Mouse (Mus musculus): ENCODE data around the gene Gdpd3. TPM values are rescaled to one million over a fixed set of nuclear protein-coding genes. Genes with fewer than 3 reads are reported as not detected.
"Not testable (repeated sequence)": the region's sequence is repeated elsewhere in the genome, so short reads cannot be mapped to it uniquely, and the experiment has no call there.

The Gdpd3 gene
- total RNA-seq, 2 experiments from 2014 or later, result 3.1 to 7.0 TPM

GRCm38 (mm10) chr7:126765540-126765939 is 594 bp upstream of the Gdpd3 start:
- no peak for DNase-seq (ENCODE audit: low spot score in 2 of 2)
- no peak for TF ChIP-seq CTCF (conservative IDR thresholded peaks at IDR 0.05)
- Histone ChIP-seq H3K4me3 (no peak overlapping the region), H3K27ac (no peak overlapping the region)

GRCm38 (mm10) chr7:126767001-126767400 is 867 bp downstream of the Gdpd3 start:
- Histone ChIP-seq H3K4me3 (no peak overlapping the region), H3K27ac (no peak overlapping the region)
- no peak for DNase-seq (ENCODE audit: low spot score in 2 of 2)
- no peak for TF ChIP-seq CTCF (conservative IDR thresholded peaks at IDR 0.05)

- Histone ChIP-seq H3K27ac (no peak overlapping the region), H3K4me3 (no peak overlapping the region)
- TF ChIP-seq CTCF (conservative IDR thresholded peaks at IDR 0.05), result no peak
- no peak for DNase-seq (ENCODE audit: low spot score in 2 of 2)
These were observed 4.7 kb downstream of the Gdpd3 start for GRCm38 (mm10) chr7:126770784-126771183.

- Histone ChIP-seq H3K27ac (no peak overlapping the region), H3K4me3 (no peak overlapping the region)
- DNase-seq (ENCODE audit: low spot score in 2 of 2), result no peak
- TF ChIP-seq CTCF (conservative IDR thresholded peaks at IDR 0.05), result no peak
These were observed 7.2 kb downstream of the Gdpd3 start for GRCm38 (mm10) chr7:126773351-126773750.

GRCm38 (mm10) chr7:126774463-126774862 is 8.3 kb downstream of the Gdpd3 start:
- Histone ChIP-seq H3K4me3 (no peak overlapping the region), H3K27ac (0 out of 2 replicates have a peak overlapping the region, but pooled peaks have one; percentile 36)
- no peak for TF ChIP-seq CTCF (conservative IDR thresholded peaks at IDR 0.05)
- DNase-seq (ENCODE audit: low spot score in 2 of 2), result no peak

- Histone ChIP-seq H3K4me3 (no peak overlapping the region), H3K27ac (peak overlapping the region; percentile 99)
- TF ChIP-seq CTCF (conservative IDR thresholded peaks at IDR 0.05), result peak; percentile 74
- DNase-seq (ENCODE audit: low spot score in 2 of 2), result no peak
These were observed 9.2 kb downstream of the Gdpd3 start for GRCm38 (mm10) chr7:126775185-126775977.

GRCm38 (mm10) chr7:126775978-126776234 is 9.8 kb downstream of the Gdpd3 start:
- H3K4me3 ChIP-seq, result peak overlapping the region; percentile 83
- peak overlapping the region; percentile 99 for H3K27ac ChIP-seq
- no peak for DNase-seq (ENCODE audit: low spot score in 2 of 2)
- no peak for TF ChIP-seq CTCF (conservative IDR thresholded peaks at IDR 0.05)

- peak within 1 kb of the TSS; percentile 99 for H3K27ac ChIP-seq
- TF ChIP-seq CTCF (conservative IDR thresholded peaks at IDR 0.05), result peak; percentile 26; the same call in 1 of the 2 replicates
- H3K4me3 ChIP-seq, result peak within 1 kb of the TSS; percentile 83
These were observed 10.5 kb downstream of the Gdpd3 start, which contains the start of gene Ypel3 for GRCm38 (mm10) chr7:126776598-126777057. Ypel3 (plus strand) TSS chr7:126776955.

GRCm38 (mm10) chr7:126777476-126777875 is 11.3 kb downstream of the Gdpd3 start:
- H3K4me3 ChIP-seq, result peak overlapping the region; percentile 83
- no peak for DNase-seq (ENCODE audit: low spot score in 2 of 2)
- TF ChIP-seq CTCF (conservative IDR thresholded peaks at IDR 0.05), result no peak
- H3K27ac ChIP-seq, result peak overlapping the region; percentile 99

More at GRCm38 (mm10) chr7:126776598-126777057, 10.5 kb downstream of the Gdpd3 start, which contains the start of gene Ypel3:
- DNase-seq (ENCODE audit: low spot score in 2 of 2), result peak; percentile 95 to 96

- H3K27ac ChIP-seq, result peak overlapping the region; percentile 99
These were observed 12.0 kb downstream of the Gdpd3 start for GRCm38 (mm10) chr7:126778147-126778546.

GRCm38 (mm10) chr7:126779101-126779500 is 13.0 kb downstream of the Gdpd3 start:
- not testable (repeated sequence) for H3K4me3 ChIP-seq; DNase-seq (ENCODE audit: low spot score in 2 of 2)

More at GRCm38 (mm10) chr7:126778147-126778546, 12.0 kb downstream of the Gdpd3 start:
- peak overlapping the region; percentile 83 for H3K4me3 ChIP-seq
- no peak for TF ChIP-seq CTCF (conservative IDR thresholded peaks at IDR 0.05)
- DNase-seq (ENCODE audit: low spot score in 2 of 2), result no peak

GRCm38 (mm10) chr7:126779983-126780970 is 14.1 kb downstream of the Gdpd3 start:
- Histone ChIP-seq H3K4me3 (peak overlapping the region; percentile 53), H3K27ac (peak overlapping the region; percentile 99)
- DNase-seq (ENCODE audit: low spot score in 2 of 2), result peak; percentile 85 to 86
- TF ChIP-seq CTCF (conservative IDR thresholded peaks at IDR 0.05), result peak; percentile 99

More at GRCm38 (mm10) chr7:126779101-126779500, 13.0 kb downstream of the Gdpd3 start:
- H3K27ac ChIP-seq, result peak overlapping the region; percentile 99
